Mouse (Mus musculus) liver, adult (tissue): ENCODE measurements around the gene Arhgap15.

Experiments
- GATA4 ChIP-seq: IDR thresholded peaks from 2 replicates; pipeline ENCODE4 v1.6.1; 2014; ENCODE audit warnings: mild to moderate bottlenecking, low read length; ENCODE audit not compliant: insufficient replicate concordance

Arhgap15 gene

DNA sequence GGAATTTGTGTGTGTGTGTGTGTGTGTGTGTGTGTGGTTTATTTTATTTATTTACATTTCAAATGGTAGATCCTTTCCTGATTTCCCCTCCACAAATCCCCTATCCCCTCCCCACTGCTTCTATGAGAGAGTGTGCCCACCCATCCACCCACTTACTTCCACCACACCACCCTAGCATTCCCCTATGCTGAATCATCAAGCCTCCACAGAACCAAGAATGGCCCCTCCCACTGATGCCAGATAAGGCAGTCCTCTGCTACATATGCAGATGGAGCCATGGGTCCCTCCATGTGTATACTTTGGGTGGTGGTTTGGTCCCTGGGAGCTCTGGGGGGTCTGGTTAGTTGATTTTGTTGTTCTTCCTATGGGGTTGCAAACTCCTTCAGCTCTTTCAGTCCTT lies 210.6 kb downstream of the Arhgap15 start:
- no peak for TF ChIP-seq GATA4

DNA sequence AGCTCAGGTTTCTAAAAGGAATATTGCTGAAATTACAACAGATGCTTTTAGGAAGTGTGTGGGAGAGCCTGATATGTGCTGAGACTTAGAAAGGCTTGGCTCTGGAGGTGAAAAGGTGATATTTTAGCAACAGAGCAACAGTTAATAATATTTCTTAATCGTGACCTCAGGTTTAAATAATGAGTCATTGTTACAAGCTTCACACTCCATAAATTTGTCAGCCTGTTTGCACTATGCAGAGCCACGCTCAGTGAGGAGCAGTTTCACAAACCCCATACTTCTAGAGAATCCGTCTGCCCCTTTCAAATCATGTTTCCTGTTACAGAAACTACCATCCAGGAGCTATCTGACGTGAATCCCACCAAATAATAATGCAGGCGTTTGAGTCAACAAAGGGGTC lies 213.8 kb downstream of the Arhgap15 start:
- TF ChIP-seq GATA4: no peak

DNA sequence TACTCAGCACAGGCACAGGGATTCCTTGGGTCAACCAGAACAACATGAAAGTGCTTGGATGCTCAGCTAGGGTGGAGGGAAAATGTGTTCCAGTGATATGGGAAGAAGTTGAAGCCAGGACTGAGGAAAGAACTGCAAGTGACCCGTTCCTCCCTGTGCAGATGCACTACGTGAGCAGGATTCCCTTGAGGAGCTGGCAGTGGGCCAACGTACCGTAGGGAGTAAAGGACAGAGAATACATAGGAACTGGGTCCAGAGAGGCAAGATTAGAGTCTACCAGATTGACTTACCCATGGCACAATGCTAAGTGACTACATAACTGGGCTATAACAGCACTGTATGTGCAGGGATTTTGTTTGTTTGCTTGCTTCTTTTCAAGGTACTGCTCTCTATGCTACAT lies 220.0 kb downstream of the Arhgap15 start:
- TF ChIP-seq GATA4: no peak

DNA sequence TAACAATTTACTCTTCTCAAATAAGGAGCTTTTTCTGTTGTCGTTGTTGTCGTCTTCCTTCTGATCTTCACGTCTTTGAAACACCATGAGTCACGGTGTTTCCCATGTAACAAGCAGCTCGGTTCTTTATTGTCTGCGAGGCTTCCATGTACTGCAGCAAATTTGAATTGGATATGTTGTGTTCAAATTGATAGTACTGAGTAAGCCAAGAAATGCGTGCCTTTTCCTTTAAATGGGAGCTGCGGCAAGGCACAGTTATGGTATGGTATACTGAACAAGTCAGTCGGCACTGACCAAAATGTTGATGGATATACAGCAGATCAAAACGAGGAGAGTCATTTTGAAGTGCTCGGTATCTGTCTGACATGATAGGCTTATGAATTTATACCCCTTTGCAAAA lies 229.1 kb downstream of the Arhgap15 start:
- TF ChIP-seq GATA4: no peak

DNA sequence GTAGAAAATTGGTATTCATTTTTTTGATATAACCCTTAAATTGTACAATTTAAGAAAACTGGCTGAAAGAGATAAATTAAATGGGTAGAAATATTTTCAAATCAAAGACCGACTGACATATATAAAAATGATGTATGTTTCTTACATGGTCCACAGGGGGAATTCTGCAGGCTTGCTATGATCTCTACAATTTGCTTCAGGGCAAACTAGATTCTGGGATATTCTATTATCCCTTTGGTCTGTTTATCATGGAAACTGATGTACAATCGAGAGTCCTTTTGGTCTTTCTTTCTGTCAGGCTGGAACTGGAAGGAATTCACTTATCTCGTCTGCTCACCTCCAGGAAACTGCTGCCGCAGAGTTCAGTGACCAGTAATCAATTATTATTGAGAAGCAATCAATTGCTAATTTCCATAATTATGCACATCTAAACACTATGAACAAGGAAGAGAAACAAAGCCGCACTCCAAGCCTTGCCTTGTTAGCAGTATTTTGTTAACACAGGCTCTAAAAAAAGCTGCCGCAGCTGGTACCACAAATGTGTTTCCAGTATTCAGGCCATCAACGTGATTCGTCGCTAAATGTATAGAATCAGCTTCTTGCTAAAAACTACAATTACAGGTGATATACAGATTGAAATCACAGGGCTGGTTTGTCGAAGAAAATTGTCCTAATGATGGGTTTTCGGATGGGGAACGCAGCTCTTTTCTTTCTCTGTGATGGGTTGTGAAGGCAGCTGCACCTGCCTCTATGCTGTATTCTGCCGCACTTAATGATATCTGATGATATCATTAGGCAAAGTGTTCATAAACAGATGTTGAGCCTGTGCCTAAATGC lies 229.8 kb downstream of the Arhgap15 start:
- TF ChIP-seq GATA4: no peak

DNA sequence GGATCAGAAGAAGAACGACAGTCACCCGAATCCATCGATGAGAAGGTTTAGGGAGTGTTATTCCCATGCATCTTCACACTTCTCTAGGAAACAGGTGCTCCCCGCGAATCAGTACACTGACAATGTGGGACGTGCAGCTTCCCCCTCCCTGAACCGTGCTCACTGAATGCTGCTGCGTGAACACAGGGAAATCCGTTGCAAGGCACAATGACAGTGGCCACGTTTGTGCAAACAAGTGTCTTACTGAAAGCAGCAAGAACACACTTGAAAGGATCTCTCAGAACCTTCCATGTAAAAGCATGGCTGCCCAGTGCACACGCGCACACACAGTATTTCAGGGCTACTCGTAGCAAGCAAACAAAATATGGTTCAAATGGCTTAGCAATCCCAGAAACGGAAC lies 237.4 kb downstream of the Arhgap15 start:
- no peak for TF ChIP-seq GATA4

DNA sequence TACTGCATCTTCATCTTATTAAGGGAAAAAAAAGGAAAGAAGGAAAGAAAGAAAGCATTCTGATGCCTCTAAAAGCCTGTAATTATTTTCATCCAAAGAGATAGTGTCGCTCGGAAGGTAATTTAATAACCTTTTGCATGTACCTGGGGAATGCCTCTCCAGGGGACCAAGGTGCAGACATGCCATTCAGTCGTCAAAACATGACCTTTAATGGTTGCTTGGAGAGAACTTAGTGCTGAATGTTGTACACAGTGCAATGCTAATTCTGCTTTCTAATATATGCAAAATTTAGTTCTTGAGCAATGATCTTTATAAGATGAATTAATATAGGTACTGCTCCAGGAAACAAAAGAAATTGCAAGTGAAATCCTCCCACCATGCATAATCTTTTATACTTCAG lies 239.3 kb downstream of the Arhgap15 start:
- no peak for TF ChIP-seq GATA4

DNA sequence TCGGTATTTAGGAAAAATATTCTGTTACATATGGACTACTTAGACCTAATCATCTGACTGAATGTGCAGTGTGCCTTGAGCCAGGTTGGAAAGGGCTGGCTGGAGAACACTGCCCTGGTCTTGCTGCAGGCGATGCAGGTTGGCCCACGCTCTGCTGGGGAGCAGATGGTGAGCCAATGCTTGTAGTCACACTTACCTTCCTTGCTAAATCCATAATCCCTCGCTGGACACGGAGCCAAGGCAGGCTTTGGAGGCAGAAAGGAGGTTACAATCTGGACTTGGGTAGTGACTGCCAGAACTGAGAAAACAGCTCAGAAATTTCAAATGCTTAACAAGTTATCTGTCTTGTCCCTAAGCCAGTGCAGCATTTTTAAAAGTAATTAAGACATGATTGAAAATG lies 241.2 kb downstream of the Arhgap15 start:
- no peak for TF ChIP-seq GATA4

DNA sequence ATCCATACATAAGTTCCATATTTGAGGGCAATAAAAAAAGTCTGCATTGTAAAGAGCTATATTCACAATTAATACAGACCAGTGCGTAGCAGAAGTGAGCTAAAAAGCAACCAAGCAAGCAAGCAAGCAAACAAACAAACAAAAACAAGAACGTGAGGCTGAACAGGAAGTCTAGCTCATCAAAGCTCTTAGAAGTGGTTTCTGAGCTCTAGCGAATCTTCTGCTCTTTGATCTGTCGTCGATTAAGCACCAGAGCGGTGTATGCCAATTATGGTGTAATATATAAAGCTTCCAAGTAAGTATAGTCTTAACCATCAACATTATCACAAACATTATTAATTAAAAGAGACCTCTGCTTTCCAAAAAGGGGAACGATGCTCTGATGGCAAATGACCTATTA lies 243.9 kb downstream of the Arhgap15 start:
- TF ChIP-seq GATA4: no peak

DNA sequence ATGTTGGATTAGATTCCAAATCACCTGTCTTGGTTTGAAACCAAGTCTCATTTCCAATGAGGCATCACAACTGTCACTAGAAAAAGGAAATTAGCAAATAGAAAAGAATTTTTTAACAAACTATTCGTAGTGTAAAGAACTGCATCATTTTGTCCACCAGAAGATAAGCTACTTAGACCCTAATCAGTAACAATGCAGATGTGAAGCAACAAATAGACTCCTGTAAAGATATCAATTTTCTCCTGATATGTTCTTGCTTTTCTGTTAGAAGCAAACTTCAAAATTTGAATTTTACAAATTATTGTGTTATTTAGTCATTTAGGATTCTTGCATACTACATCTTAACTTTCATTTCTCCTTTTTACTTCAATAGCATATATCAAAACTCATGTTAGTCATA lies 253.8 kb downstream of the Arhgap15 start:
- no peak for TF ChIP-seq GATA4

DNA sequence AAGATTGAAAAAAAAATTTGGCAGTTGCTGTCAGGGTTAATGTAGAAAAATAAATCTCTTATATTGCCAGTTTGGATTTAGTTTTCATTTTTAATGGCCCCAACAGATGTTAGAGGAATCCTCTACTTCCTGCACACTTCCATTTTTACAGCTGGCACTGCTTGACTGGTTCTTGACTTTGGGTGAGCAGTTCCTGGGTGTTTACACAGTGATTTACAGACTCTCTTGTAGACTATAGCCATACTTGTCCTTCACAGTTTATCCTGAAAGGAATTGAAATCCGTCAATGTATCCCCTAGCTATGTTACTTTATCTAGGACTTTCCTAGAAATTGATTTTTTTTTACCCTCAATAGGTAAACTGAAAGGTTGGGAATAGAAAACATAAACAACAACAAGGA lies 261.6 kb downstream of the Arhgap15 start:
- TF ChIP-seq GATA4: no peak

DNA sequence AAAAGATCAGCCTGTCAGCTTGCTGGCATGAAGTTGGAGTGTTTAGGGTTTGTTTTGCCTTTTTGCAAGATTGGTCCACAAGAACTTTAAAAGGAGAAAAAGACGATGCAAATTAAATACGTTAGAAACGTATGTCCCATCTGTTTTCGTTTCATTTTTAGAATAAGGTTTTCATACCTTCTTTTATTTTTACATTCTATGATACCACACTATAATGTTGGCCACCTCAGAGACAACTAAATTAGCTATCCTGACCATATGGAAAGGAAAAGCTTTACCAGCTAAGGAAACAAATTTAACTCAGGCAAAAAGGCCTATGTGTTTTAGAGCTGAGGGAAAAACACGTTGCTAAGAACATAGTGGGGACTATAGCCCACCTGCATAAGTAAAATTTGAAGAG lies 264.8 kb downstream of the Arhgap15 start:
- TF ChIP-seq GATA4: no peak

DNA sequence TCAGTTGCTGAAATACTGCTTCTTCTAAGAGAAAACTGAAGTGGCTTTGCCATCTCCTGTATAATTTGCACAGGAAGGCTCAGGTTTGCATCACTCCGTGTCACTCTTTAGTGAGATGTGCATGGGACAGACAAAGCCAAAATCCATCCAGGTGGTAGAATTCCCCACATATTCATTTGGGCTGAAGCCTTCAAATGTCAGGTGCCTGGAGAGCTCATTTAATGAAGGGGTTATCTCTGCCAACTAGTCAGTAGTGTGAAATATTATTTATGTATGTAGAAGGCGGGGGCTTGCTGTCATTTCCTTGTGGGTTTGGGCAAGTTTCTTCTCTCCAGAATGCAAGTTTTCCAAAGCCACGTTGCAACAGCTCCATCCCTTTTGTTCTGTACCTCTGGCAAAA lies 268.1 kb downstream of the Arhgap15 start:
- no peak for TF ChIP-seq GATA4

DNA sequence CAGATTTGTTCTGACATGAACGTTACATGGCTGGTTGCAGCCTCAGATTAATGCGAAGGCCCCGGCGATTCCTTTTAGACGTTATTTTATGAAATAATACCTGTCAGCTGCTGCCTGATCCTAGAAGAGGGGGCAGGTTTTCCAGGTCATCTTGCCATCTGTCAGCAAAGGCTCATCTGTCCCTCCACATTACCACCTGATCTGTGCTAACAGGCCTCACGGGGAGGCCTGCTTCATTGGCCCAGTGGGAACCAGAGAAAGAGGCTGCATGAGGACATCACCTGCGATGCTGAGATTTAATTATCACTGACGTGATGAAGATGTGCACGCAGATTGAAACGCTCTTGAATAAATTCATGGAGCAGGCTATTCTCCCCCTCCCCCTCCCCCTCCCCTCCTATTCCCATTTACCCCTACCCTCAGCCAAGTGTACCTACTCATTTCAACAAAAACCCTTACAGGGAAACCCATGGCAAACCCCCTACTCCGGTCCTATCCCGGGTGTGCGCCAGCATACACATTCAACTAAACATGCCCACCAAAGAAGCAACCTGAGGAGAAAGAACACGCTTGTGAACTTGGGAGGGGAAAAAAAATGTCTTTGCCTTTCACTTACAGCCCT lies 268.9 kb downstream of the Arhgap15 start:
- TF ChIP-seq GATA4: no peak

DNA sequence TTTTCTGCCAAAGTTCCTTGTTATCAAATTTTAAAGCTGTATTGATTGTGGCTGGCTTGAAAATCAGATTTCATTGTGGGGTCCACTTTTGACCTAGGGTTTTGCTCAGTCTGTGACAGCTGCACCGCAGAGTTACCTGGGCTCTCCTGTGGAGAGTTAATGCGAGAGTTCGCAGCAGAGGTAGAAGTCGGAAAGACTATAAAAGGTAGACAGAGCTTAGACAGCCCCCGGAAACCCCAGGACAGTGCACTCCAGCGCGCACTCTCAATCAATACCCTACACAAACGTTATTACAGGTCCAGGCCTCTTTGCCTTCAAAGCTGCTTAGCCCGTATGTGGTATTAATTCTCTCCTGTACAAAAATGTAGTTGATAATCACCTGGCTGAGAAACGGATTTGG lies 269.4 kb downstream of the Arhgap15 start:
- TF ChIP-seq GATA4: no peak

DNA sequence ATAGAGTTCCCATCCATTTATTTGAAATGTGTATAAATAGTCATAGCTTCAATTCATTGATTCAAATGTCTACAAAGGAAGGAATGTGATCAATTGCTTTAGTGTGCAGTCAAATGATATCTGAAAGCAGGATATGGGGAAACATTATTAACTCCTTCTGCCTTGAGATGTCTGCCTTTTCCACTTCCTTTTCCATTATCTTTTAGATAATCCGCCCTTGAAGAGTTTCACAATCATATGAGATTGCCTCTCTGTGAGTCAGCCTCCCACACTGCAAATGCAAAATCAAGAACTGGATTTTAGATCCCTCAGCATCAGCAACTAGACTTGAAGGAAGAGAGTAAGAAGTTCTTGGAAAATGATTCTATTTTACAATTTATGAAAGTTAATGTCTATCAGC lies 276.1 kb downstream of the Arhgap15 start:
- TF ChIP-seq GATA4: no peak
